Mouse (Mus musculus): ENCODE results near the gene Lingo3. TPM values are rescaled to one million over a fixed set of nuclear protein-coding genes. Genes with fewer than 3 reads are reported as not detected.

Gene Lingo3
- polyA plus RNA-seq, 1 experiment = not detected

DNA sequence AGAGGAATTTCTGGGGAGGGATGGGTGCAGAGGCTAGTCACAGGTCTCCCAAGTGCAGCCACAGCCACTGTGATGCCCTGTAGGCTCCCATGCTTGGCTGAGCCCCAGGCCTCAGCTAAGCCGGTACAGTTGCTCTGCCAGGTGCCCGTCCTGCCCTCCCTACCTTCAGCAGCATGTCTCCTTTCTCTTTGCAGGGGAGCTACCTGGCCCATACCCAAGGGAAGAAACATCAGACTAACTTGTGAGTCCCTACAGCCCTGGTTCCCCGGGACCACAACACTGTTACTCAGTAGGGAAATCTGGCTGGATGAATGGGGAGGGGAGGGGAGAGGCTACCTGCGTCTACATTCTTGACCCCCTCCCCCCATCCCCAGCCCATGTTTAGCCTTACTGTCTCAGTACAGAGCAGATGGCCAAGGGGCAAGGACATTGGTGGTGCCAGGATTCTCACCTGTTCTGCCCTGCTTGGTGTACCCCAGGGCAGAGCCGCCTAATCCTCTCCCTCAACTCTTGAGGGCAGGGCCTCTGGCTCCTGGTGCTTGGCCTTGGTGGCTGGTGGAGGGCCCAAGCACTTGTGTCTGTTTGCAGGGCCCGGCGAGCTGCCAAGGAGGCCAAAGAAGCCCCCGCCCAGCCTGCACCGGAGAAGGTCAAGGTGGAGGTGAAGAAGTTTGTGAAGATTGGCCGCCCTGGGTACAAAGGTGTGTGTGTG is 41.5 kb downstream of the Lingo3 start:
- TF ChIP-seq POLR2A (IDR thresholded peaks at IDR 0.05; ENCODE audit: insufficient read depth, low read depth, low read length) (no peak), CTCF (IDR thresholded peaks at IDR 0.05; ENCODE audit: insufficient read depth, low read depth, low read length) (no peak)
- WGBS = 90% methylated on average over 10 of the region's 10 CpGs
- Histone ChIP-seq H3K4me3 (ENCODE audit: insufficient read depth, low read depth, low read length) (no peak overlapping the region), H3K4me1 (ENCODE audit: control insufficient read depth, insufficient read depth, low read length) (peaks cover 27% of the 10 kb centered on the region), H3K27ac (ENCODE audit: insufficient read depth, low read depth, low read length) (no peak overlapping the region)

DNA sequence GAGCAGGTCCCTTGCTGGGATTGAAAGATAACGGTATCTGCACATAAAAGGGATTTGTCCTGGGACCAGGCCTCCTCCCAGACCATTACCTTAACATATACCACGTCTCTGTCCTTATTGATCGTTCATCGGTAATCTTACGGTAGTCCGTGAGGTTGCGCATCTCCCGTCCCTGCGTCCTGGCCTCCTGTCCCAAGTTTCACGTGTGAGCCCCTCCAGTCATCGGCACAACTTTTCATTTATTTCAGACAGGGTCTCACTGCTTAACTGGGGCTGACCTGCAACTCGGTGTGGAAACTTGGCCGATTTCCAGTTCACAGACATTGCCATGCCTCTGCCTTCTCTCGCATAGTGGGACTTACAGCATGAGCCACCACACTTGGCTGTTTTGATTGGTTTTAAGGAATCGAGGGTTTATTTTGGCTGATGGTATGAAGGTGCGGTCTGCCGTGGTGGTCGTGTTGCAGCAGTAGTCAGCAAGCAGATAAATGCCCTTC is 44.7 kb downstream of the Lingo3 start:
- H3K4me1 ChIP-seq (ENCODE audit: control insufficient read depth, insufficient read depth, low read length) = peaks cover 17% of the 10 kb centered on the region; the same call in 1 of the 2 replicates
- under 1% methylated on average over 18 of the region's 18 CpGs for WGBS
- no peak for TF ChIP-seq POLR2A (IDR thresholded peaks at IDR 0.05; ENCODE audit: insufficient read depth, low read depth, low read length)
- no peak for TF ChIP-seq CTCF (IDR thresholded peaks at IDR 0.05; ENCODE audit: insufficient read depth, low read depth, low read length)
- H3K27ac ChIP-seq (ENCODE audit: insufficient read depth, low read depth, low read length) = peak overlapping the region; percentile 79; the same call in 1 of the 2 replicates
- H3K4me3 ChIP-seq (ENCODE audit: insufficient read depth, low read depth, low read length) = peak overlapping the region; percentile 87

DNA sequence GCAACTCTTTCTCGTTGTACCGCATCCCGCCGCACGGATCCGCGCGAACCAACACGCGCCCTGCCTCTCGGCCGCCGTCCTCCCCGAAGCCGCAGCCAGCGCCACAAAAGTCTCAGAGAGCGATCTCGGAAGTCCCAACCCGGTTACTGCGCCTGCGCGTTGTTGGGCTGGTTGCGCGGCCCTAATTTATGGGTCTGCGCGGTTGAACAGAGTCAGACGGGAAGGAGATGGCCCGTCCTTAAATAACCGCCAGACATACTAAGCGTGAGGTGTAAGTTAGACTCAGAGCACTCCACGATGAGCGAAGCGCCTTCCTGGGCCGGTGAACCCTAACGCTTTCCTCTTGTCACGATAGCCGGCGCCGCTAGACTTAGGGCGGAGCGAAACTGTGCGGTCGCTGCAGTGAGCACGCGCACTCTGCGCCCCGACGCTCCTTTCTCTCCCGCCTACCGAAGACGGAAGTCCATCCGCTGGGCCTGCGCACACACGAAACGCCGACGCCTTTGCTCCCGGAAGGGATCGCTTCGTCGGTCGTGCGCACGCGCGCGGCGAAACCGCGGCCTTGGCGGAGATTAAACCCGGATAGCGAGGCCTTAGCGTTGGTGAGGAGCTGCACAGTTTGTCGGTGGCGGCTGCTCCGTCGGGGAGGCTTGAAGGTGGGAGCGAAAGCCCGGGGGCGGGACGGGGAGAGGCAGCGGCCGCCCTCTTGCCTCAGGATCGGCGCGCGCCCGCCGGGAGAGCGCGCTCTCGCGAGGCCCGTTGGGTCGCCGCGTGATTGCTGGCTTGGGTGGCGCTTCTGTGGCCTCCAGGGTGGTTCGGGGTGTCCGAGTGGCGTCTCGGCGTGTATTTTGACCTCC is 45.5 kb downstream of the Lingo3 start, which contains the start of the genes Sf3a2 and Plekhj1:
TSS of gene Sf3a2 (plus strand) at position 49 of the 857 bp plus-strand sequence.
TSS of gene Plekhj1 (minus strand) at position 477 of the 857 bp plus-strand sequence.
- no peak for TF ChIP-seq CTCF (IDR thresholded peaks at IDR 0.05; ENCODE audit: insufficient read depth, low read depth, low read length)
- peak; percentile 86 for TF ChIP-seq POLR2A (IDR thresholded peaks at IDR 0.05; ENCODE audit: insufficient read depth, low read depth, low read length)
- Histone ChIP-seq H3K4me3 (ENCODE audit: insufficient read depth, low read depth, low read length) (peak within 1 kb of the TSS; percentile 87), H3K27ac (ENCODE audit: insufficient read depth, low read depth, low read length) (peak within 1 kb of the TSS; percentile 99), H3K4me1 (ENCODE audit: control insufficient read depth, insufficient read depth, low read length) (peaks cover 17% of the 10 kb centered on the region; the same call in 1 of the 2 replicates)
- WGBS = under 1% methylated on average over 102 of the region's 104 CpGs

DNA sequence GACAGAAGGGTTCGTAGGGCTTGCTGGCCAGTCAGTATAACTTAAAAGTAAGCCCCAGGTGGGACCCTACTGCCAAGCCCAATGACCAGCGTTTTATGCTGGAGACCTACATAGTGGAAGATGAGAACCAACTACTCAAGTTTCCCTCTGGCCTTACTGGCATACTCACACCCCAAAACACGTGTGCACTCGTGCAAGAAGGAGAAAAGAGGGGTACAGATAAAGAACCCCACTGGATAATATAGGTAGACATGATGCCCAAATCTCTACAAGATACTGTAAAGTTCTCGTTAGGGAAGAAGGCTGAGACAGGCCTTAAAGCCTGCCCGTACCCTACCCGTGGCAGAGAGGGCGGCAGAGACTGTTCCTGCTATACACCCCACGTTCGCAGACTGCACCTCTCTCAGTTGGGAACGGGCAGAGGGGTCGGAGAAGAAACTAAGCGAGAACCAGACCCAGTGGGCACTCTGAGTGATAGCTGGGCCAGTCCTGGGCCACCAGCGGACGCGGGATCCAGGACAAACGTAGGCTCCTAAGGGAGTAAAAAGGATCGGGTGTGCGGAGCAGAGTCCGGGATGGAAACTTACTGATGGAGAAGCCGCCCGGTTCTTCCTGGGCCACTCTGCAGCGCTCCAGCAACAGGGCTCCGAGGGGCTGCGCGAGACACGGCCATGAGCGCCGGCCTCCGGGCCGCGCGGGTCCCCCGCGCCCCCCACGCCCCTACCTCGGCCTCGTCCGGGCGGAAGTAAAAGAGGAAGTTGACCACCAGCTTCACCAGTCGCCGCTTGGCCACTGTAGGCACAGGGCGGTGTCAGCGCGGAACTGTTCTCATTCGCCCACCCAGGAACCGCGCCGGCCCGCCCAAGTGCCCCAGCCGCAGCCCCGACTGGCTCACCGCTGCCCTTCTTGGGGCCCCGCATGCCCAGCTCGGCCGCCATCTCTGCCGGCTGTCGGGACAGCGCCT is 46.4 kb downstream of the Lingo3 start:
- peak overlapping the region; percentile 87 for H3K4me3 ChIP-seq (ENCODE audit: insufficient read depth, low read depth, low read length)
- TF ChIP-seq CTCF (IDR thresholded peaks at IDR 0.05; ENCODE audit: insufficient read depth, low read depth, low read length) (no peak), POLR2A (IDR thresholded peaks at IDR 0.05; ENCODE audit: insufficient read depth, low read depth, low read length) (no peak)
- WGBS = 2% methylated on average over 59 of the region's 59 CpGs
- peak overlapping the region; percentile 99 for H3K27ac ChIP-seq (ENCODE audit: insufficient read depth, low read depth, low read length)
- peaks cover 18% of the 10 kb centered on the region; the same call in 1 of the 2 replicates for H3K4me1 ChIP-seq (ENCODE audit: control insufficient read depth, insufficient read depth, low read length)

DNA sequence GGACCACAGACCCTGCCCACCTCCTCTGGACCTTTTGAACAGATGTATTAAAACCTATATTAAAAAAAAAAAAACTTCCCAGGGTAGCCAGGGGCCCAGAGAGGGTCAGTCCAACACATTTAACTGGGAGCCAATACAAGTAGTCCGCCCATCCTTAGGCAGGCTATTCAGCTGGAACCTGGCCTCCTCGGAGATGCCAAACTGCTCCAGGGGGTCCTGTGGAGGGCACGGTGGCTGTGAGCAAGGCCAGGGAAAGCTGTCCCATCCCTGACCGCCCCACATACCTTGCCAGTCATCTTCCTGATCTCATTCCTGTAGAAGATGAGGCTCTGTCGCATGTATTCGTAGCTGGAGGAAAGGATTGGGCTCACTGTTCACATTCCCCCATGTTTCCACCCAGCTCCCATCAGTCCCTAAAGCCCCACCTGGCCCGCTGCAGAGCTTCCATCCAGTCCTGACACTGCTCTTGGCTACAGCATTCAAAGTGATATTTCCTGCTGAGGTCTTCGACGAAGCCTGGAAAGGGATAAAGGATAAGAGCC is 47.5 kb downstream of the Lingo3 start:
- 73% methylated on average over 9 of the region's 9 CpGs for WGBS
- Histone ChIP-seq H3K27ac (ENCODE audit: insufficient read depth, low read depth, low read length) (no peak overlapping the region), H3K4me1 (ENCODE audit: control insufficient read depth, insufficient read depth, low read length) (peaks cover 26% of the 10 kb centered on the region; the same call in 1 of the 2 replicates), H3K4me3 (ENCODE audit: insufficient read depth, low read depth, low read length) (no peak overlapping the region)
- TF ChIP-seq POLR2A (IDR thresholded peaks at IDR 0.05; ENCODE audit: insufficient read depth, low read depth, low read length) (no peak), CTCF (IDR thresholded peaks at IDR 0.05; ENCODE audit: insufficient read depth, low read depth, low read length) (no peak)

DNA sequence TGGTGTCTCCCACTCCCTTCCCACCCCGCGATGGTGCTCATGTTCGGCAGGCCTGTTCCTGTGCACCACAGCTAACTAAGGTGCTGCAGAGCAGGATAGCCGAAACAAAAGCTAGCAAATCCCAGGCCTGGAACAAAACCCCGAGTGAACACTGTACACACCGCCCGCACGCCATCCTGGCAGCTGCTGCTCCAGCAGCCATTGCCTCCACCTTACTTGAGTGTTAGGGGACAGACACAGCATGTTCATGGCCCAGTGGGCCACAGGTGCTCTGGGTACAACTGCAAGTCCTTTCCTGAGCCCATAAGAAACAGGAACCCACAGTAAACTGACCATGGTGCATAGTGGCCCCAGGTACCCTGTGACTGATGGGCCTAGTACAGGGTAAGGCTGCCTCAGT is 49.1 kb downstream of the Lingo3 start:
- Histone ChIP-seq H3K4me3 (ENCODE audit: insufficient read depth, low read depth, low read length) (no peak overlapping the region), H3K4me1 (ENCODE audit: control insufficient read depth, insufficient read depth, low read length) (peaks cover 18% of the 10 kb centered on the region; the same call in 1 of the 2 replicates), H3K27ac (ENCODE audit: insufficient read depth, low read depth, low read length) (no peak overlapping the region)
- TF ChIP-seq CTCF (IDR thresholded peaks at IDR 0.05; ENCODE audit: insufficient read depth, low read depth, low read length) (no peak), POLR2A (IDR thresholded peaks at IDR 0.05; ENCODE audit: insufficient read depth, low read depth, low read length) (no peak)
- 75% methylated on average over 8 of the region's 8 CpGs for WGBS

DNA sequence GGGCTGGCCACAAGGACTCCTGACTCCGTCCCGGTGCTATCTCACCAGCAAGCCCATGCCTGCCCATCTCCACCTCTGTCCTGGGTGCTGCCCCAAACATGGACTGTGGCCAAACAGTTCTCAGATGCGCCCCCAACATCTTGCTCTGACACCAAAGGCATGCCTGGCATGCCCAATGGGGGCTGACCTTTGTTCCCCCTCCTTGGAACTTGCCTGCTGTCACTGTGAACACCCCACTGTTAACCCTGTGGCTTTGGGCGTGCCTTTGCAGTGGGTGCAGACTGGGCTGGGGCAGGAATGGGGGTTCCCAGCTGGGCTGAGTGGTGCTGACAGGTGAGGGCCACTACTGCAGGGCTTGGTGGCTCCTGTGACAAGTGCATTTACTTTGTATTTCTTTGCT is 50.0 kb downstream of the Lingo3 start:
- TF ChIP-seq POLR2A (IDR thresholded peaks at IDR 0.05; ENCODE audit: insufficient read depth, low read depth, low read length) (no peak), CTCF (IDR thresholded peaks at IDR 0.05; ENCODE audit: insufficient read depth, low read depth, low read length) (no peak)
- 89% methylated on average over 4 of the region's 4 CpGs for WGBS
- H3K27ac ChIP-seq (ENCODE audit: insufficient read depth, low read depth, low read length) = no peak overlapping the region
- no peak overlapping the region for H3K4me3 ChIP-seq (ENCODE audit: insufficient read depth, low read depth, low read length)
- peaks cover 16% of the 10 kb centered on the region; the same call in 1 of the 2 replicates for H3K4me1 ChIP-seq (ENCODE audit: control insufficient read depth, insufficient read depth, low read length)

All from olfactory bulb, adult 2 months (tissue).